Mouse (Mus musculus) forebrain, embryonic 14.5 days (tissue): ENCODE data around the gene Ptpra. TPM values are rescaled to one million over a fixed set of nuclear protein-coding genes. Genes with fewer than 3 reads are reported as not detected.
"Not testable (repeated sequence)": the region's sequence is repeated elsewhere in the genome, so short reads cannot be mapped to it uniquely, and the experiment has no call there.

Source experiments
- ATAC-seq: fragments of 200-750 bp; cut with Nextera tagmentation; 2 replicates; pipeline ENCODE4 v1.8.0; 2017; ENCODE audit warnings: mild to moderate bottlenecking, moderate library complexity
- DNase-seq: peaks from one replicate; pipeline ENCODE4 v3.0.0-alpha.2; 2015; ENCODE audit warnings: low spot score
- H3K27ac ChIP-seq: fragments of 300-500 bp; sonication (generic); 2 replicates; pipeline ENCODE4 v1.5.1; 2014; ENCODE audit warnings: low read depth, mild to moderate bottlenecking, control low read depth, low read length, moderate library complexity
- H3K27me3 ChIP-seq: fragments of 300-500 bp; sonication (generic); replicated peaks from 2 replicates; pipeline ENCODE4 v1.6.1; 2014; ENCODE audit warnings: low read length, control low read depth, mixed read lengths; ENCODE audit not compliant: control insufficient read depth, insufficient read depth
- H3K36me3 ChIP-seq: fragments of 300-500 bp; sonication (generic); 2 replicates; pipeline ENCODE4 v1.6.1; 2014; ENCODE audit warnings: low read length, control low read depth; ENCODE audit not compliant: control insufficient read depth, insufficient read depth
- H3K4me1 ChIP-seq: fragments of 300-500 bp; sonication (generic); 2 replicates; pipeline ENCODE4 v1.6.1; 2014; ENCODE audit warnings: antibody characterized with exemption, low read length, control low read depth; ENCODE audit not compliant: control insufficient read depth, insufficient read depth
- H3K4me2 ChIP-seq: fragments of 300-500 bp; sonication (generic); 2 replicates; pipeline ENCODE4 v1.6.1; 2014; ENCODE audit warnings: mild to moderate bottlenecking, control low read depth, low read length
- H3K4me3 ChIP-seq: fragments of 300-500 bp; sonication (generic); 2 replicates; pipeline ENCODE4 v1.5.1; 2014; ENCODE audit warnings: low read depth, low read length, control low read depth
- H3K9ac ChIP-seq: fragments of 300-500 bp; sonication (generic); 2 replicates; pipeline ENCODE4 v1.6.1; 2014; ENCODE audit warnings: mild to moderate bottlenecking, low read length, control low read depth, moderate library complexity
- H3K9me3 ChIP-seq: fragments of 300-500 bp; sonication (generic); replicated peaks from 2 replicates; pipeline ENCODE4 v1.6.1; 2016; ENCODE audit warnings: low read length, control low read depth, mixed read lengths; ENCODE audit not compliant: control insufficient read depth
- WGBS: fragments of 180-500 bp; shearing (Covaris S2); extraction: QIAGEN DNeasy Blood & Tissue Kit; methylation state at CpG from one replicate; pipeline ENCODE4 v1.1.7; 2014; 5-methylcytosine and 5-hydroxymethylcytosine counted together
- polyA plus RNA-seq: library from polyadenylated mRNA; unstranded; fragments of >200 nt; fragmentation: Nextera tagmentation; extraction: Ambion mirVana; gene quantifications from 2 replicates; pipeline ENCODE4 v1.2.1, GENCODE M21; 2014

The Ptpra gene
- polyA plus RNA-seq, 1 experiment from 2014 or later = 130 TPM

GRCm38 (mm10) chr2:130491587-130491986 lies 41.5 kb downstream of the Ptpra start:
- ATAC-seq = peak; percentile 88

GRCm38 (mm10) chr2:130495114-130495513 lies 45.0 kb downstream of the Ptpra start:
- not testable (repeated sequence) for H3K36me3 ChIP-seq, H3K4me3 ChIP-seq, H3K9ac ChIP-seq, ATAC-seq, H3K27ac ChIP-seq, H3K4me2 ChIP-seq, H3K9me3 ChIP-seq, H3K27me3 ChIP-seq, DNase-seq
- H3K4me1 ChIP-seq = peaks cover 19% of the 10 kb centered on the region
- WGBS = 87% methylated on average over 4 of the region's 4 CpGs

More at GRCm38 (mm10) chr2:130491587-130491986, 41.5 kb downstream of the Ptpra start:
- no peak overlapping the region for H3K9ac ChIP-seq
- H3K27me3 ChIP-seq = no peaks in the 10 kb centered on the region
- H3K4me3 ChIP-seq = no peak overlapping the region
- peak overlapping the region; percentile 70; the same call in 1 of the 2 replicates for H3K27ac ChIP-seq
- WGBS = 2% methylated on average over 7 of the region's 7 CpGs
- DNase-seq = peak; percentile 91
- no peaks in the 10 kb centered on the region for H3K36me3 ChIP-seq
- H3K4me1 ChIP-seq = peaks cover 16% of the 10 kb centered on the region
- H3K9me3 ChIP-seq = 0 out of 2 replicates have a peak, but pooled peaks cover 2% of the 10 kb centered on the region
- peak overlapping the region; percentile 7; the same call in 1 of the 2 replicates for H3K4me2 ChIP-seq

- Histone ChIP-seq H3K4me2 (0 out of 2 replicates have a peak overlapping the region, but pooled peaks have one; percentile 4), H3K9me3 (no peaks in the 10 kb centered on the region), H3K36me3 (no peaks in the 10 kb centered on the region), H3K27ac (peak overlapping the region; percentile 10; the same call in 1 of the 2 replicates), H3K27me3 (no peaks in the 10 kb centered on the region), H3K4me3 (no peak overlapping the region), H3K9ac (0 out of 2 replicates have a peak overlapping the region, but pooled peaks have one; percentile 18), H3K4me1 (peaks cover 19% of the 10 kb centered on the region)
- WGBS = 19% methylated on average over 6 of the region's 6 CpGs
- ATAC-seq (peak; percentile 72), DNase-seq (peak; percentile 86)
Measured at GRCm38 (mm10) chr2:130496037-130496436, 46.0 kb downstream of the Ptpra start.

GRCm38 (mm10) chr2:130496931-130497330 lies 46.9 kb downstream of the Ptpra start:
- Histone ChIP-seq H3K27ac (no peak overlapping the region), H3K36me3 (no peaks in the 10 kb centered on the region), H3K27me3 (no peaks in the 10 kb centered on the region), H3K4me1 (peaks cover 18% of the 10 kb centered on the region), H3K9me3 (no peaks in the 10 kb centered on the region), H3K9ac (no peak overlapping the region), H3K4me3 (no peak overlapping the region), H3K4me2 (no peak overlapping the region)
- WGBS = 44% methylated on average over 4 of the region's 4 CpGs
- no peak for DNase-seq
- ATAC-seq = no peak

- Histone ChIP-seq H3K4me1 (peaks cover 16% of the 10 kb centered on the region), H3K27ac (no peak overlapping the region), H3K27me3 (no peaks in the 10 kb centered on the region), H3K9me3 (no peaks in the 10 kb centered on the region), H3K4me2 (no peak overlapping the region), H3K9ac (no peak overlapping the region), H3K4me3 (no peak overlapping the region), H3K36me3 (no peaks in the 10 kb centered on the region)
- no peak for ATAC-seq
- no peak for DNase-seq
- WGBS = 87% methylated on average over 3 of the region's 3 CpGs
Measured at GRCm38 (mm10) chr2:130499546-130499945, 49.5 kb downstream of the Ptpra start.

- Histone ChIP-seq H3K4me2 (no peak overlapping the region), H3K9ac (no peak overlapping the region), H3K4me1 (peaks cover 3% of the 10 kb centered on the region; the same call in 1 of the 2 replicates), H3K9me3 (no peaks in the 10 kb centered on the region), H3K27me3 (no peaks in the 10 kb centered on the region), H3K4me3 (no peak overlapping the region), H3K36me3 (peaks cover 11% of the 10 kb centered on the region; the same call in 1 of the 2 replicates), H3K27ac (no peak overlapping the region)
- DNase-seq (no peak), ATAC-seq (no peak)
- 95% methylated on average over 2 of the region's 2 CpGs for WGBS
Measured at GRCm38 (mm10) chr2:130501556-130501955, 51.5 kb downstream of the Ptpra start.

GRCm38 (mm10) chr2:130511616-130512015 lies 61.5 kb downstream of the Ptpra start:
- not testable (repeated sequence) for H3K4me2 ChIP-seq, H3K9ac ChIP-seq, H3K4me1 ChIP-seq, H3K27me3 ChIP-seq, ATAC-seq, H3K4me3 ChIP-seq, DNase-seq, H3K27ac ChIP-seq, H3K9me3 ChIP-seq
- H3K36me3 ChIP-seq = peaks cover 24% of the 10 kb centered on the region; the same call in 1 of the 2 replicates
- WGBS = 99% methylated on average over 4 of the region's 5 CpGs

- 98% methylated on average over 8 of the region's 8 CpGs for WGBS
- ATAC-seq = no peak
Measured at GRCm38 (mm10) chr2:130513907-130514306, 63.8 kb downstream of the Ptpra start.

GRCm38 (mm10) chr2:130515791-130516190 lies 65.7 kb downstream of the Ptpra start:
- peaks cover 30% of the 10 kb centered on the region for H3K36me3 ChIP-seq
- DNase-seq (no peak), ATAC-seq (no peak)
- no peak overlapping the region for H3K4me2 ChIP-seq
- H3K9me3 ChIP-seq = no peaks in the 10 kb centered on the region
- H3K9ac ChIP-seq = no peak overlapping the region
- 29% methylated on average over 5 of the region's 5 CpGs for WGBS
- H3K4me3 ChIP-seq = no peak overlapping the region
- H3K27ac ChIP-seq = no peak overlapping the region
- H3K4me1 ChIP-seq = no peaks in the 10 kb centered on the region
- no peaks in the 10 kb centered on the region for H3K27me3 ChIP-seq

More at GRCm38 (mm10) chr2:130513907-130514306, 63.8 kb downstream of the Ptpra start:
- no peak overlapping the region for H3K27ac ChIP-seq
- no peaks in the 10 kb centered on the region for H3K27me3 ChIP-seq
- H3K4me3 ChIP-seq = no peak overlapping the region
- peaks cover 19% of the 10 kb centered on the region for H3K36me3 ChIP-seq
- no peak overlapping the region for H3K4me2 ChIP-seq
- no peak overlapping the region for H3K9ac ChIP-seq
- no peak for DNase-seq
- H3K9me3 ChIP-seq = no peaks in the 10 kb centered on the region
- no peaks in the 10 kb centered on the region for H3K4me1 ChIP-seq
